Mouse (Mus musculus): ENCODE data around the gene Lrrc4b. TPM values are rescaled to one million over a fixed set of nuclear protein-coding genes. Genes with fewer than 3 reads are reported as not detected.

Lrrc4b gene
- polyA plus RNA-seq, 1 experiment from 2014 or later = 0.25 TPM

GRCm38 (mm10) chr7:44467811-44468411 lies 39.1 kb downstream of the Lrrc4b start, which contains the start of gene Josd2:
Gene Josd2 (plus strand): TSS chr7:44467980.
- peaks cover 9% of the 10 kb centered on the region for H3K4me1 ChIP-seq (ENCODE audit: insufficient read depth, low read length)
- peak within 1 kb of the TSS; percentile 84 for H3K9ac ChIP-seq (replicated peaks; ENCODE audit: low read length)
- H3K27me3 ChIP-seq (ENCODE audit: insufficient read depth, low read length) = peaks cover 21% of the 10 kb centered on the region
- peak; percentile 97 for ATAC-seq (ENCODE audit: low FRiP score, low TSS enrichment)
- H3K4me2 ChIP-seq (replicated peaks; ENCODE audit: low read depth, low read length) = peak within 1 kb of the TSS; percentile 66
- WGBS = under 1% methylated on average over 42 of the region's 42 CpGs
- H3K4me3 ChIP-seq (ENCODE audit: low read length) = peak within 1 kb of the TSS; percentile 85
- no peaks in the 10 kb centered on the region for H3K9me3 ChIP-seq (ENCODE audit: low read length)
- H3K36me3 ChIP-seq (ENCODE audit: insufficient read depth, low read length) = no peaks in the 10 kb centered on the region
- H3K27ac ChIP-seq (ENCODE audit: low read length) = peak within 1 kb of the TSS; percentile 74; the same call in 1 of the 2 replicates

DNA sequence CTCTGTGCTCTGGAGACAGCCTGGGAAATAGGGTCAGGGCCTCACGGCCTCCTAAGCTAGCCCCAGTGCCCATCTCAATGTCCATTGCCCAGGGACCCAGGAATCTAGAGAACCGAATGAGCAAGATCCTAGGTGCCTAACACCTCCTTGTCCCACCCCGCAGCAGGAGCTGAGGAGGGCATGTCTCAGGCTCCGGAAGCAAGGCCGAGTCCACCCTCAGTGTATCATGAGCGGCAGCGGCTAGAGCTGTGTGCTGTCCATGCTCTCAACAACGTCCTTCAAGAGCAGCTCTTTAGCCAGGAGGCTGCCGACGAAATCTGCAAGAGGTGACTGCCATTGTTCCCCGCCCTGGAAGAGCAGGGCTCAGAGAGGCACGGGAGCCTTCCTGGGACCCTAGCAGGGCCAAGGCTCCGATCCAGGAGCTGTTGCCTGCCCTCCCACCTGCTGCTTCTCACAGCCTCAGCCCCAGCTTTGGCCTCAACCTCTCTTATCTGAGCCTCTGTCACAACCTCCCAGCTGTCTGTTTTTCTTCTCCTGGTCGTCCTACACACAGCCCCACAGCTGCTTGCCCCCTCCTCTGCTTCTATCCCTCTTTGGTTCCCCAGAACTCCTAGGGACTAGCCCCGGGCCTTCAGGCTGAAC lies 39.9 kb downstream of the Lrrc4b start:
- no peaks in the 10 kb centered on the region for H3K36me3 ChIP-seq (ENCODE audit: insufficient read depth, low read length)
- H3K9me3 ChIP-seq (ENCODE audit: low read length) = no peaks in the 10 kb centered on the region
- WGBS = 74% methylated on average over 15 of the region's 15 CpGs
- H3K4me3 ChIP-seq (ENCODE audit: low read length) = peak overlapping the region; percentile 85
- H3K4me2 ChIP-seq (replicated peaks; ENCODE audit: low read depth, low read length) = peak overlapping the region; percentile 66
- peaks cover 9% of the 10 kb centered on the region for H3K4me1 ChIP-seq (ENCODE audit: insufficient read depth, low read length)
- ATAC-seq (ENCODE audit: low FRiP score, low TSS enrichment) = no peak
- H3K27me3 ChIP-seq (ENCODE audit: insufficient read depth, low read length) = peaks cover 13% of the 10 kb centered on the region
- no peak overlapping the region for H3K27ac ChIP-seq (ENCODE audit: low read length)
- H3K9ac ChIP-seq (replicated peaks; ENCODE audit: low read length) = peak overlapping the region; percentile 84

- Histone ChIP-seq H3K27ac (ENCODE audit: low read length) (no peak overlapping the region), H3K4me3 (ENCODE audit: low read length) (no peak overlapping the region), H3K4me2 (replicated peaks; ENCODE audit: low read depth, low read length) (no peak overlapping the region), H3K9me3 (ENCODE audit: low read length) (no peaks in the 10 kb centered on the region), H3K36me3 (ENCODE audit: insufficient read depth, low read length) (no peaks in the 10 kb centered on the region), H3K9ac (replicated peaks; ENCODE audit: low read length) (no peak overlapping the region), H3K27me3 (ENCODE audit: insufficient read depth, low read length) (peaks cover 6% of the 10 kb centered on the region; the same call in 1 of the 2 replicates), H3K4me1 (ENCODE audit: insufficient read depth, low read length) (peaks cover 9% of the 10 kb centered on the region)
- 88% methylated on average over 16 of the region's 16 CpGs for WGBS
- ATAC-seq (ENCODE audit: low FRiP score, low TSS enrichment) = no peak
These were observed 41.2 kb downstream of the Lrrc4b start for GRCm38 (mm10) chr7:44469677-44470675.

GRCm38 (mm10) chr7:44470696-44471612 lies 42.1 kb downstream of the Lrrc4b start:
- peaks cover 12% of the 10 kb centered on the region for H3K4me1 ChIP-seq (ENCODE audit: insufficient read depth, low read length)
- H3K27ac ChIP-seq (ENCODE audit: low read length) = no peak overlapping the region
- no peak overlapping the region for H3K4me3 ChIP-seq (ENCODE audit: low read length)
- no peak for ATAC-seq (ENCODE audit: low FRiP score, low TSS enrichment)
- no peak overlapping the region for H3K4me2 ChIP-seq (replicated peaks; ENCODE audit: low read depth, low read length)
- WGBS = 79% methylated on average over 16 of the region's 16 CpGs
- H3K36me3 ChIP-seq (ENCODE audit: insufficient read depth, low read length) = no peaks in the 10 kb centered on the region
- peaks cover 11% of the 10 kb centered on the region for H3K27me3 ChIP-seq (ENCODE audit: insufficient read depth, low read length)
- H3K9ac ChIP-seq (replicated peaks; ENCODE audit: low read length) = no peak overlapping the region
- H3K9me3 ChIP-seq (ENCODE audit: low read length) = no peaks in the 10 kb centered on the region

DNA sequence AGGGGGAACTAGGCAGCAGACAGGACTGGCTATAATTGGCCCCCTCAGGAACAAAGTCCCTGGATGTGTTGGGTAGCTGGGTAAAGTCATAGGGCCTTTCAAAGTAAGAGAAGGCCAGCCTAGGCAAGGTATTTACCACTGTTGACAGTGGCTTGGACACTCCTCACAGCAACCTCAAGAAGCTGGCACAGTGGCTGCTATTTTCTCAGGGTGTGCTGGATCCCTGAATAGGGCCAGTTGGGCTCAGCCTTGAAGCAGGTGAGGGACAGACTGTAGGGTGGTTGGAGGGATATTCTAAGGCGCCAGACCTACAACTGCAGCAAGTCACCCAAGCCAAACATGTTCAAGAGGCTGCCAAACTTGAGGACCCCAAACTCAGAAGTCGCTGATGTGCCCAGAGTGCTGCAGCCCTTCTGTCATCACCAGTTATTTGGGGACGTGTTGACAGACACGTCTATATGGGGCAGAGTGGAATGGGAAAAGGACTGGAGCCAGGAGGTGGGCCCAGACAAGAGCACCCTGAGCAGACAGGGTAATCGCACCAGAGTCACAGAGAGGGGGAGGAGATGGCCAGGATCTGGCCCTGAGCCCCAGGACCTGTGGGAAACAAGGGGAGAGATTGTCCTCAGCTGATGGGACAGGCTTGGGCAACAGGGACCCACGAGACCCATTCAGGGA lies 43.2 kb downstream of the Lrrc4b start:
- Histone ChIP-seq H3K27me3 (ENCODE audit: insufficient read depth, low read length) (peaks cover 16% of the 10 kb centered on the region), H3K4me3 (ENCODE audit: low read length) (no peak overlapping the region), H3K36me3 (ENCODE audit: insufficient read depth, low read length) (no peaks in the 10 kb centered on the region), H3K9ac (replicated peaks; ENCODE audit: low read length) (no peak overlapping the region), H3K4me1 (ENCODE audit: insufficient read depth, low read length) (peaks cover 12% of the 10 kb centered on the region), H3K4me2 (replicated peaks; ENCODE audit: low read depth, low read length) (no peak overlapping the region), H3K27ac (ENCODE audit: low read length) (no peak overlapping the region), H3K9me3 (ENCODE audit: low read length) (no peaks in the 10 kb centered on the region)
- 41% methylated on average over 6 of the region's 6 CpGs for WGBS
- no peak for ATAC-seq (ENCODE audit: low FRiP score, low TSS enrichment)

DNA sequence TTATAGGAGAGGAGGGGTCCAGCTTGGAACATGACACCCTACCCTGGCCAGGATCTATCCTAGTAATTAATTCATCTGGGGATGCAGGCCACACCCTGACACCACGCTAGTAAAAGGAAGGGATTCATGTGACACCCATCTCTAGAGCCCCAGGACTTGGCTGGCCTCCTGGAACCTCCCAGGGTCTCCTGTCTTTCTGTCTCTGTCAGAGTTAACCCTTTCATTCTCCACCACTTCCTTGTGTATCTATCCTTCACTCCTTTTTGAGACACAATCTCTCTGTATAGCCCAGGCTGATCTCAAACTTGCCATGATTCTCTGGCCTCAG lies 43.7 kb downstream of the Lrrc4b start:
- H3K4me1 ChIP-seq (ENCODE audit: insufficient read depth, low read length) = peaks cover 12% of the 10 kb centered on the region
- peaks cover 19% of the 10 kb centered on the region for H3K27me3 ChIP-seq (ENCODE audit: insufficient read depth, low read length)
- no peak overlapping the region for H3K27ac ChIP-seq (ENCODE audit: low read length)
- H3K9me3 ChIP-seq (ENCODE audit: low read length) = no peaks in the 10 kb centered on the region
- no peak overlapping the region for H3K4me2 ChIP-seq (replicated peaks; ENCODE audit: low read depth, low read length)
- ATAC-seq (ENCODE audit: low FRiP score, low TSS enrichment) = no peak
- no peak overlapping the region for H3K9ac ChIP-seq (replicated peaks; ENCODE audit: low read length)
- WGBS = 0% methylated on average over 1 of the region's 1 CpGs
- H3K4me3 ChIP-seq (ENCODE audit: low read length) = no peak overlapping the region
- H3K36me3 ChIP-seq (ENCODE audit: insufficient read depth, low read length) = no peaks in the 10 kb centered on the region

GRCm38 (mm10) chr7:44472961-44473646 lies 44.3 kb downstream of the Lrrc4b start:
- WGBS = 46% methylated on average over 9 of the region's 9 CpGs
- Histone ChIP-seq H3K9me3 (ENCODE audit: low read length) (no peaks in the 10 kb centered on the region), H3K36me3 (ENCODE audit: insufficient read depth, low read length) (no peaks in the 10 kb centered on the region), H3K4me3 (ENCODE audit: low read length) (no peak overlapping the region), H3K4me1 (ENCODE audit: insufficient read depth, low read length) (peaks cover 12% of the 10 kb centered on the region), H3K4me2 (replicated peaks; ENCODE audit: low read depth, low read length) (no peak overlapping the region), H3K27ac (ENCODE audit: low read length) (no peak overlapping the region), H3K27me3 (ENCODE audit: insufficient read depth, low read length) (peaks cover 22% of the 10 kb centered on the region), H3K9ac (replicated peaks; ENCODE audit: low read length) (no peak overlapping the region)
- no peak for ATAC-seq (ENCODE audit: low FRiP score, low TSS enrichment)

GRCm38 (mm10) chr7:44474419-44474818 lies 45.6 kb downstream of the Lrrc4b start:
- Histone ChIP-seq H3K9me3 (ENCODE audit: low read length) (no peaks in the 10 kb centered on the region), H3K27ac (ENCODE audit: low read length) (no peak overlapping the region), H3K36me3 (ENCODE audit: insufficient read depth, low read length) (no peaks in the 10 kb centered on the region), H3K4me3 (ENCODE audit: low read length) (no peak overlapping the region), H3K9ac (replicated peaks; ENCODE audit: low read length) (no peak overlapping the region), H3K27me3 (ENCODE audit: insufficient read depth, low read length) (peaks cover 31% of the 10 kb centered on the region), H3K4me1 (ENCODE audit: insufficient read depth, low read length) (0 out of 2 replicates have a peak, but pooled peaks cover 4% of the 10 kb centered on the region), H3K4me2 (replicated peaks; ENCODE audit: low read depth, low read length) (no peak overlapping the region)
- 21% methylated on average over 4 of the region's 4 CpGs for WGBS
- peak; percentile 26; the same call in 1 of the 2 replicates for ATAC-seq (ENCODE audit: low FRiP score, low TSS enrichment)
